Mouse (Mus musculus): ENCODE measurements around the gene Mad1l1.

DNA sequence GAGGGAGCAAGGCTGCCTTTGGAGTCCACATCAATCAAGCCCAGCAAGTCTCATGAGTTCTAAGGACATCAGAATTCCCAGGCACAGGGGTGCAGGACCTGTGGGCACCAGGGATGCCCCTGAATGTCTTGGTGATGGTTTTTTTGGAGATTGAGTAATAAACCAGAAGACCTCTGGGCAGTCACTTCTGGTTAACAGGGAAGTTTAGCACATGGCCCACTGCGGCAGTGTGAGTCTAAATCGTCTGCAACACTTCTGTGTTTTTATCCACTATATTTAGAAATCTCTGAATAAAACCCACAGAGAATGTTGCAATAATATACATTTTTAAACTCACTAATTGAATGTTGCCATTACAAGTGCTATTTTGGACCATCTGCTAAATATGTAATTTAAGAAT is 96.2 kb downstream of the Mad1l1 start:
- TF ChIP-seq RCOR1 (IDR thresholded peaks at IDR 0.05; ENCODE audit: low read depth, low read length) (no peak), CTCF (IDR thresholded peaks at IDR 0.05 in 2 of 3, conservative IDR thresholded peaks at IDR 0.05 in 1 of 3; ENCODE audit: control insufficient read depth in 1 of 3, insufficient read depth in 1 of 3, low read depth in 2 of 3, low read length in 3 of 3, poor library complexity in 1 of 3, severe bottlenecking in 1 of 3) (no peak), KAT2A (conservative IDR thresholded peaks at IDR 0.05; ENCODE audit: low read depth, low read length) (no peak), E2F4 (IDR thresholded peaks at IDR 0.05; ENCODE audit: borderline replicate concordance, low read depth, low read length) (no peak), EP300 (IDR thresholded peaks at IDR 0.05; ENCODE audit: low read depth in 1 of 2, low read length in 2 of 2) (no peak), POLR2A (IDR thresholded peaks at IDR 0.05; ENCODE audit: control insufficient read depth in 1 of 2, insufficient read depth in 1 of 2, low read depth in 1 of 2, low read length in 2 of 2, poor library complexity in 1 of 2) (no peak), UBTF (IDR thresholded peaks at IDR 0.05; ENCODE audit: borderline replicate concordance, insufficient read depth, low read depth, low read length) (no peak), SMC3 (IDR thresholded peaks at IDR 0.05; ENCODE audit: low read depth, low read length) (no peak), GATA1 (IDR thresholded peaks at IDR 0.05; ENCODE audit: low read depth, low read length) (no peak), MYB (IDR thresholded peaks at IDR 0.05; ENCODE audit: low read depth, low read length) (no peak), ZNF384 (IDR thresholded peaks at IDR 0.05; ENCODE audit: low read depth, low read length) (no peak), ETS1 (IDR thresholded peaks at IDR 0.05; ENCODE audit: low read depth, low read length) (no peak), NRF1 (IDR thresholded peaks at IDR 0.05; ENCODE audit: insufficient read depth, low read depth, low read length, poor library complexity, severe bottlenecking) (no peak), TAL1 (IDR thresholded peaks at IDR 0.05; ENCODE audit: low read length) (no peak)

Measured in MEL (cell line).